Mouse (Mus musculus) heart, postnatal 0 days (tissue): Measurements from ENCODE around the gene Tgm2. TPM values are rescaled to one million over a fixed set of nuclear protein-coding genes. Genes with fewer than 3 reads are reported as not detected.

Experiments
- ATAC-seq: fragments of 200-750 bp; cut with Nextera tagmentation; 2 replicates; pipeline ENCODE4 v1.8.0; 2017; ENCODE audit warnings: low read depth, moderate number of reproducible peaks, moderate library complexity; ENCODE audit not compliant: insufficient read depth
- DNase-seq: peaks from one replicate; pipeline ENCODE4 v3.0.0-alpha.2; 2016; ENCODE audit warnings: low spot score
- H3K27ac ChIP-seq: fragments of 300-500 bp; sonication (generic); 2 replicates; pipeline ENCODE4 v1.5.1; 2014; ENCODE audit warnings: low read depth, mild to moderate bottlenecking
- H3K27me3 ChIP-seq: fragments of 300-500 bp; sonication (generic); 2 replicates; pipeline ENCODE4 v1.6.1; 2014; ENCODE audit warnings: low read length, mixed read lengths; ENCODE audit not compliant: control insufficient read depth, insufficient read depth
- H3K36me3 ChIP-seq: fragments of 300-500 bp; sonication (generic); replicated peaks from 2 replicates; pipeline ENCODE4 v1.6.1; 2014; ENCODE audit warnings: low read length, mixed read lengths; ENCODE audit not compliant: control insufficient read depth, insufficient read depth
- H3K4me1 ChIP-seq: fragments of 300-500 bp; sonication (generic); 2 replicates; pipeline ENCODE4 v1.6.1; 2014; ENCODE audit warnings: antibody characterized with exemption; ENCODE audit not compliant: control insufficient read depth, insufficient read depth
- H3K4me2 ChIP-seq: fragments of 300-500 bp; sonication (generic); 2 replicates; pipeline ENCODE4 v1.6.1; 2014; ENCODE audit warnings: low read depth, mild to moderate bottlenecking, low read length, moderate library complexity
- H3K4me3 ChIP-seq: fragments of 300-500 bp; sonication (generic); 2 replicates; pipeline ENCODE4 v1.5.1; 2014; ENCODE audit warnings: low read depth, low read length
- H3K9ac ChIP-seq: fragments of 300-500 bp; sonication (generic); replicated peaks from 2 replicates; pipeline ENCODE4 v1.6.1; 2014; ENCODE audit warnings: low read depth, low read length, mixed read lengths
- H3K9me3 ChIP-seq: fragments of 300-500 bp; sonication (generic); replicated peaks from 2 replicates; pipeline ENCODE4 v1.6.1; 2016; ENCODE audit warnings: low read length; ENCODE audit not compliant: control insufficient read depth
- CTCF ChIP-seq: IDR thresholded peaks from 2 replicates; pipeline ENCODE4 v1.5.1; 2016; ENCODE audit warnings: antibody characterized with exemption, control low read depth, low read depth
- EP300 ChIP-seq: IDR thresholded peaks from 2 replicates; pipeline ENCODE4 v1.6.1; 2016; ENCODE audit warnings: antibody characterized with exemption, low read depth
- WGBS: fragments of 180-500 bp; shearing (Covaris S2); extraction: QIAGEN DNeasy Blood & Tissue Kit; methylation state at CpG from one replicate; pipeline ENCODE4 v1.1.7; 2014; 5-methylcytosine and 5-hydroxymethylcytosine counted together
- polyA plus RNA-seq: library from polyadenylated mRNA; unstranded; fragments of >200 nt; fragmentation: Nextera tagmentation; extraction: Ambion mirVana; gene quantifications from 2 replicates; pipeline ENCODE4 v1.2.1, GENCODE M21; 2015
- total RNA-seq: library from RNA; depleted of rRNA; stranded (reverse); fragments of >200 nt; gene quantifications from 2 replicates; pipeline ENCODE4 v1.2.3, GENCODE M21; 2014; ENCODE audit warnings: low replicate concordance

Gene Tgm2
- total and polyA plus RNA-seq, 2 experiments from 2014 or later: 155 to 445 TPM

DNA sequence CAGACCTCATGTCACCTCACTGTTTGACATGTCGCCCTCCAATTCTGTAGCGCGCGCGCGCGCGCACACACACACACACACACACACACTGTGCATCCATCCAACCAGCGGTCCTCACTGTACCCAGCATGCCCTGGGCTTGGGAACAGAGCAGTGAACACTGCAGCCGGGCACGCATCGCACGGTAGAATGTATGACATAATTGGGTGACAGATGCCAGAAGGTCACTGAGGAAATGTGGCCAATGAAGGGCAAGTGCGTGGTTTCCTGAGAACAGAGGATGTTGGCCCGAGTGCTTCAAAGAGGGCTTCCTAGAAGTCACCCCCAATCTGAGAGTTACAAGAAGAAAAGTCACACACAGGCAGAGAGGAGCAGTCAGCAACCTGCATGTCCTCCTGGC lies 28.7 kb upstream of the Tgm2 start:
- Histone ChIP-seq H3K27me3 (no peaks in the 10 kb centered on the region), H3K4me2 (no peak overlapping the region), H3K4me1 (peaks cover 14% of the 10 kb centered on the region; the same call in 1 of the 2 replicates), H3K9me3 (no peaks in the 10 kb centered on the region), H3K27ac (peak overlapping the region; percentile 4; the same call in 1 of the 2 replicates), H3K9ac (no peak overlapping the region), H3K4me3 (no peak overlapping the region), H3K36me3 (no peaks in the 10 kb centered on the region)
- ATAC-seq (peak; percentile 12; the same call in 1 of the 2 replicates), DNase-seq (no peak)
- 73% methylated on average over 15 of the region's 15 CpGs for WGBS
- TF ChIP-seq CTCF: no peak

DNA sequence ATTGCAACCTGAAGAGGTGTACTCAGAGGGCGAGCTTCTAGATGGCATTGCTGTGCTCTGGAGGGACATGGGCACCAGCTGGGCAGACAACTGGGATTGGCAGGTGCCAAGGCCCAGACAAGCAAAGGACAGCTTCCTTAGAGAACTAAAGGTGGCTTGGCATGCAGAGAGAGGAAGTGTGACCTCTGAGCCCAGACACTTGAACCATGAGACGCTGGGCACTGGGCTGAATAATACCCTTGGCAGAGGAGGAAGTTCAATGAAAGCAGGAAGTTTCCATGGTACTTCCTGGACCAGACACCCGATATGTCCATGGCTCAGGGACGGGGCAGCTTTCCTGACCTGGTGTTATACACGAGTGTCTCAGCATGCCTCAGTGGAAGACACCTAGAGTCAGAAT lies 28.2 kb upstream of the Tgm2 start:
- H3K36me3 ChIP-seq: no peaks in the 10 kb centered on the region
- no peak for DNase-seq
- no peak overlapping the region for H3K4me2 ChIP-seq
- no peak for ATAC-seq
- no peaks in the 10 kb centered on the region for H3K27me3 ChIP-seq
- TF ChIP-seq EP300: no peak
- no peak for TF ChIP-seq CTCF
- WGBS: 76% methylated on average over 5 of the region's 5 CpGs
- H3K4me3 ChIP-seq: no peak overlapping the region
- H3K9me3 ChIP-seq: no peaks in the 10 kb centered on the region
- peaks cover 15% of the 10 kb centered on the region for H3K4me1 ChIP-seq
- no peak overlapping the region for H3K9ac ChIP-seq
- no peak overlapping the region for H3K27ac ChIP-seq

DNA sequence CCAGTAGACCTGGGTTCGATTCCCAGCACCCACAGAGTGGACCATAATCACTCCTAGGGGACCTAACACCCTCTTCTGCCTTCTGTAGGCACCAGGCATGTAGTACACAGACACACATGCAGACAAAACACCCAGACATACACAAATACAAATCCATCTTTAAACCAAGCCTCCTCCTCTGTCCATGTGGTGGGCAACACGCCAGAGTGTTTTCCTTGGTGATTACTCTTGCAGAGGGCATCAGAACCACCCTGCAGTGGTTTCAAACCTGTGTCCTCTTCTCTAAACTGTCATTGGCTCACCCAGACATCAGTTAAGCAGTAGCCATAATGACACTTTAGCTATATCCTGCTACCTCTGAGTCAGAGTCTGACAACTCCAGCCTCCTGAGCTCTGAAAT lies 24.2 kb upstream of the Tgm2 start:
- Histone ChIP-seq H3K4me3 (no peak overlapping the region), H3K4me2 (no peak overlapping the region), H3K27me3 (no peaks in the 10 kb centered on the region), H3K4me1 (peaks cover 35% of the 10 kb centered on the region), H3K9me3 (no peaks in the 10 kb centered on the region), H3K36me3 (no peaks in the 10 kb centered on the region), H3K27ac (no peak overlapping the region), H3K9ac (no peak overlapping the region)
- TF ChIP-seq CTCF (no peak), EP300 (no peak)
- ATAC-seq (no peak), DNase-seq (no peak)
- 89% methylated on average over 2 of the region's 2 CpGs for WGBS

DNA sequence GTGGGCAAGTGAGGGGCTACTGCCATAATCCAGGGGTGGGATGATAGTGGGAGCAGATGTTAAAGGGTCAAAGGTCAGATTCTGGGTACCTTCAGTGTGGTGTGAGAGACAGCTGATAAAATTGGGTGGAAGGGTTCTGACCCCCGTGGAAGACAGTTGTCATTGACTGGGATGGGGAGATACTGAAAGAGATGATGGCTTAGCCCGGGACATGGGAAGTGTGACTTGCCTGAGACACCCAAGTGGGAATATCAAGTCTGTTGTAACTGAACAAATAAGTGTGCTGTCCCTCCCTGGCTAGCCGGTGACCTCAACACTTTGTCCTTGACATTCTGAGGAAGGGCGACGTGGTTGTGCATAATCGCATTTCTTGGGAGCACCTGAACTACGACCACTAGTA lies 23.5 kb upstream of the Tgm2 start:
- 77% methylated on average over 7 of the region's 7 CpGs for WGBS
- ATAC-seq (no peak), DNase-seq (no peak)
- no peak overlapping the region for H3K9ac ChIP-seq
- H3K27ac ChIP-seq: no peak overlapping the region; the same call in 1 of the 2 replicates
- no peaks in the 10 kb centered on the region for H3K9me3 ChIP-seq
- no peak overlapping the region for H3K4me2 ChIP-seq
- no peaks in the 10 kb centered on the region for H3K27me3 ChIP-seq
- no peaks in the 10 kb centered on the region for H3K36me3 ChIP-seq
- H3K4me3 ChIP-seq: no peak overlapping the region
- peaks cover 29% of the 10 kb centered on the region for H3K4me1 ChIP-seq
- TF ChIP-seq CTCF (no peak), EP300 (no peak)

DNA sequence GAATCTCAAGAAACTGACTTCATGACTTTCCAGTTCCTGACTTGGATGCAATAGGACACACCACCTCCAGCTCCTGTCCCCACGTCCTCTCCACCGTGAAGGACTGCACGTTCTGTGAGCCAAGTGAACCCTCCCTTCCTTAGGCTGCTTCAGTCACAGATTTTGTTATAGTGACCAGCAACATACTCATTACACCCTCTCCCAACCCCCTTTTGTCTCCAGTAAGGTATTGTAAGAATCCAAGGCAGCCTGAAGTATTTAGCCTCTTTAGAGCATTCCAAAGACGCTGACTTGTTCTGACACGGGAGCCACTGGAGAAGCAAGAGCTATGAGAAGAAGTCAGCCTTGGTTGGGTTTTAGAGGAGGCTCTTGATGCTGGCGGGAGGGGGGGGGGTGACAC lies 23.1 kb upstream of the Tgm2 start:
- DNase-seq (no peak), ATAC-seq (no peak)
- no peak for TF ChIP-seq CTCF
- TF ChIP-seq EP300: no peak
- no peaks in the 10 kb centered on the region for H3K9me3 ChIP-seq
- H3K4me2 ChIP-seq: no peak overlapping the region
- WGBS: 46% methylated on average over 6 of the region's 6 CpGs
- H3K27ac ChIP-seq: peak overlapping the region; percentile 39
- no peak overlapping the region for H3K4me3 ChIP-seq
- H3K9ac ChIP-seq: no peak overlapping the region
- no peaks in the 10 kb centered on the region for H3K36me3 ChIP-seq
- no peaks in the 10 kb centered on the region for H3K27me3 ChIP-seq
- H3K4me1 ChIP-seq: peaks cover 29% of the 10 kb centered on the region

DNA sequence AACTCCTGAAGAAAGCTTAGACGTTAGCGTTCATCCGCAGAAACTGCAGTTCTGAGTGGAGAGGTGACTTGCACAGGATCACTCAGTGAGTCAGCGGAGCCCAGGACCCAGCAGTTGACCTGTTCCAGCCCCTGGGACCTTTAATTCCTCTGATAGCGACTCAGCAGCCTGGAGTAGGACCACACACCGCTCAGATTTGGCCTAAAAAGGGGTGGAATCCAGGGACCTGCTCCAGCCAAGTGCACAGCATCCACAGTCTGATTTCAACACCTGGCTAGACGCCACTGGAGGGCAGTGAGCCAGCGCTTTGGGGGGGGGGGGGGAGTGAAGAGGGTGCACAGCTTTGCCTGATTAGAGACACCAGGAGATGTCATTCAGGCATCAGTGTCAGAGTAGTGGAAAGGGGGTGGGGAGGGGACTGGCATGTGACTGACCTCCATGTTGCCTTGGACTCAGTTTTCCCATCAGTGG lies 22.5 kb upstream of the Tgm2 start:
- TF ChIP-seq CTCF (no peak), EP300 (no peak; the same call in none of the 2 replicates)
- no peak overlapping the region for H3K9ac ChIP-seq
- 0 out of 2 replicates have a peak overlapping the region, but pooled peaks have one; percentile 1 for H3K4me2 ChIP-seq
- WGBS: 16% methylated on average over 8 of the region's 8 CpGs
- H3K36me3 ChIP-seq: no peaks in the 10 kb centered on the region
- ATAC-seq (peak; percentile 88), DNase-seq (peak; percentile 81)
- H3K27ac ChIP-seq: peak overlapping the region; percentile 79
- no peaks in the 10 kb centered on the region for H3K27me3 ChIP-seq
- H3K4me3 ChIP-seq: no peak overlapping the region
- H3K4me1 ChIP-seq: peaks cover 29% of the 10 kb centered on the region
- no peaks in the 10 kb centered on the region for H3K9me3 ChIP-seq
